Mouse (Mus musculus) spleen, adult 2 months (tissue): ENCODE measurements around the gene Tlcd2.

Experiments
- CTCF ChIP-seq: fragments of 200-500 bp; IDR thresholded peaks from 2 replicates; pipeline ENCODE4 v1.5.1; 2011; ENCODE audit warnings: mild to moderate bottlenecking, inconsistent platforms; ENCODE audit not compliant: insufficient read depth, insufficient read length, insufficient replicate concordance; ENCODE audit errors: extremely low read depth
- POLR2A ChIP-seq: fragments of 200-500 bp; IDR thresholded peaks from 2 replicates; pipeline ENCODE4 v1.6.1; 2011; ENCODE audit warnings: low read depth, low read length, inconsistent platforms

DNA sequence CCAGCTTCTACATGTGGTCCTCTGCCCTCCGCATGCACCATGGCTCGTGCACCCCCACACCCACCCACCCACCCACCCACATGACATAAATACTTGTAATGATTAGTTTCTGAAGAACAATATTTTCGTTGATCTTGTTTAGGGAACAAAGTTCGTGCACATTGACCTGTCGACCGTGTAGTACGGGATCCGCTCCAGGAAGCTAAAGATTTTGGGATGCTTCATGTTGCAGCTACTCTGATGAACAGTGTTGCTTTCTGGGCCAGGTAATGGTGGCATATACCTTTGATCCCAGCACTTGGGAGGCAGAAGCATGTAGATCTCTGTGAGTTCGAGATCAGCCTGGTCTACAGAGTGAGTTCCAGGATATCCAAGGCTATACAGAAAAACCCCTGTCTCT is 37.5 kb upstream of the Tlcd2 start:
- no peak for TF ChIP-seq CTCF
- TF ChIP-seq POLR2A: no peak
